Mouse (Mus musculus): ENCODE results near the gene Taf1d.
A peak's percentile ranks its signal among the peaks of the same experiment; 100 is the strongest.
"Not testable (repeated sequence)": the region's sequence is repeated elsewhere in the genome, so short reads cannot be mapped to it uniquely, and the experiment has no call there.

The Taf1d gene

GRCm38 (mm10) chr9:15305503-15306397 lies at the start of gene Taf1d:
TSS of gene Taf1d (plus strand) at chr9:15306214.
- DNase-seq (ENCODE audit: low spot score in 2 of 2), result peak; percentile 97 to 99

GRCm38 (mm10) chr9:15256214-15256613 lies 49.8 kb upstream of the Taf1d start:
- no peak for DNase-seq (ENCODE audit: low spot score in 2 of 2)

GRCm38 (mm10) chr9:15261980-15262379 lies 44.0 kb upstream of the Taf1d start:
- DNase-seq (ENCODE audit: low spot score in 2 of 2), result no peak

- no peak for DNase-seq (ENCODE audit: low spot score in 2 of 2)
Measured at GRCm38 (mm10) chr9:15263487-15263886, 42.5 kb upstream of the Taf1d start.

GRCm38 (mm10) chr9:15273981-15274380 lies 32.0 kb upstream of the Taf1d start:
- no peak for DNase-seq (ENCODE audit: low spot score in 2 of 2)

GRCm38 (mm10) chr9:15276855-15277254 lies 29.2 kb upstream of the Taf1d start:
- no peak for DNase-seq (ENCODE audit: low spot score in 2 of 2)

- DNase-seq (ENCODE audit: low spot score in 2 of 2), result no peak
Measured at GRCm38 (mm10) chr9:15278343-15278742, 27.7 kb upstream of the Taf1d start.

- no peak for DNase-seq (ENCODE audit: low spot score in 2 of 2)
Measured at GRCm38 (mm10) chr9:15279139-15279648, 26.8 kb upstream of the Taf1d start.

GRCm38 (mm10) chr9:15279649-15280490 lies 26.1 kb upstream of the Taf1d start, which contains the start of gene Med17:
TSS of gene Med17 (minus strand) at chr9:15279931.
- peak; percentile 86 to 87 for DNase-seq (ENCODE audit: low spot score in 2 of 2)

GRCm38 (mm10) chr9:15280491-15280879 lies 25.5 kb upstream of the Taf1d start:
- no peak for DNase-seq (ENCODE audit: low spot score in 2 of 2)

GRCm38 (mm10) chr9:15285443-15285842 lies 20.6 kb upstream of the Taf1d start:
- DNase-seq (ENCODE audit: low spot score in 2 of 2), result no peak

- no peak for DNase-seq (ENCODE audit: low spot score in 2 of 2)
Measured at GRCm38 (mm10) chr9:15287846-15288245, 18.2 kb upstream of the Taf1d start.

GRCm38 (mm10) chr9:15288402-15288801 lies 17.6 kb upstream of the Taf1d start:
- DNase-seq (ENCODE audit: low spot score in 2 of 2), result no peak

GRCm38 (mm10) chr9:15289251-15289650 lies 16.8 kb upstream of the Taf1d start:
- DNase-seq (ENCODE audit: low spot score in 2 of 2), result no peak

GRCm38 (mm10) chr9:15297112-15297511 lies 8.9 kb upstream of the Taf1d start:
- no peak for DNase-seq (ENCODE audit: low spot score in 2 of 2)

- DNase-seq (ENCODE audit: low spot score in 2 of 2), result no peak
Measured at GRCm38 (mm10) chr9:15298451-15298850, 7.6 kb upstream of the Taf1d start.

- no peak for DNase-seq (ENCODE audit: low spot score in 2 of 2)
Measured at GRCm38 (mm10) chr9:15300056-15300455, 6.0 kb upstream of the Taf1d start.

- DNase-seq (ENCODE audit: low spot score in 2 of 2), result no peak
Measured at GRCm38 (mm10) chr9:15301399-15301798, 4.6 kb upstream of the Taf1d start.

- not testable (repeated sequence) for DNase-seq (ENCODE audit: low spot score in 2 of 2)
Measured at GRCm38 (mm10) chr9:15302006-15302405, 4.0 kb upstream of the Taf1d start.

- no peak for DNase-seq (ENCODE audit: low spot score in 2 of 2)
Measured at GRCm38 (mm10) chr9:15302881-15303280, 3.1 kb upstream of the Taf1d start.

GRCm38 (mm10) chr9:15306398-15307119 lies 545 bp downstream of the Taf1d start, which contains the start of gene 4931406C07Rik:
TSS of gene 4931406C07Rik (minus strand) at chr9:15306448.
- no peak for DNase-seq (ENCODE audit: low spot score in 2 of 2)

GRCm38 (mm10) chr9:15307257-15307656 lies 1.2 kb downstream of the Taf1d start:
- no peak for DNase-seq (ENCODE audit: low spot score in 2 of 2)

Measured in thymus, postnatal 10 days (tissue).